Mouse (Mus musculus) ovary, adult 18-20 months (tissue): ENCODE results near the gene Cavin2.

Experiments used
- DNase-seq: peaks from one replicate; pipeline ENCODE4 v3.0.0; 2022; ENCODE audit warnings: low spot score, mixed read lengths

Cavin2 gene

GRCm38 (mm10) chr1:51288755-51289619 is at the start of gene Cavin2:
Cavin2 (plus strand) TSS chr1:51289126.
- DNase-seq, result peak; percentile 60

DNA sequence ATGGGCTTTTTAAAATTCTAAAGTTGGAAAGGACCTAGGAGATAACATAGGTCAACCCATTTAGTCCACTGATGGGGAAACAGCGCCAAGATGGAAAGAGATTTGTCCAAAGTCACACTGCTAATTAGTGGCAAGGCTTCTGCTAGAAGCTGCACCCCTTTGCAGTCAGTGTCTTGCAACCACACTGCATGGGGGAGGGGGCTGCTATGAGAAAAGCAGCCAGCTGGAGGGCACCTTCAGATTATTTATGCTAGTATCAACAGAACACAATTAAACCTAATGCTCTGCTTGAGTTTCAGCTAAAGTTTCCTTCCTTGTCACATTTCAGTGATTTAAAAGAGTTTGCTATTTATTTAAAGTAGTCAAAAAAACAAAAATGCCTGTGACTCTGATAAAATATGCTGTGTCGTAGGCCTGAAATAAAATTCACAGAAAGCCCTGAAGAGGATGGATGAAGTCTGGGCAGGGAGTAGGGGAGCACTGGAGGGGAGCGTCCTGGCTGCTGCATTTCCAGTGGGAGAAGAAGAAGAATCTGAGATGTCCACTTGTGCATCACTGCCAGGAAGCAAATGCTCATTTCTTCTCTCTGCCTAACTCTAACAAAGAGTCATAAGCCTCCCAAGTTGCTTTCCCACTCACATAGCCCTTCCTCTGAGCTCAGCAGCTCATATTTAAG is 47.5 kb upstream of the Cavin2 start:
- no peak for DNase-seq

GRCm38 (mm10) chr1:51243294-51243693 is 45.6 kb upstream of the Cavin2 start:
- DNase-seq, result no peak

- DNase-seq, result no peak
These were observed 45.1 kb upstream of the Cavin2 start for GRCm38 (mm10) chr1:51243869-51244268.

- DNase-seq, result no peak
These were observed 43.5 kb upstream of the Cavin2 start for GRCm38 (mm10) chr1:51245381-51245780.

DNA sequence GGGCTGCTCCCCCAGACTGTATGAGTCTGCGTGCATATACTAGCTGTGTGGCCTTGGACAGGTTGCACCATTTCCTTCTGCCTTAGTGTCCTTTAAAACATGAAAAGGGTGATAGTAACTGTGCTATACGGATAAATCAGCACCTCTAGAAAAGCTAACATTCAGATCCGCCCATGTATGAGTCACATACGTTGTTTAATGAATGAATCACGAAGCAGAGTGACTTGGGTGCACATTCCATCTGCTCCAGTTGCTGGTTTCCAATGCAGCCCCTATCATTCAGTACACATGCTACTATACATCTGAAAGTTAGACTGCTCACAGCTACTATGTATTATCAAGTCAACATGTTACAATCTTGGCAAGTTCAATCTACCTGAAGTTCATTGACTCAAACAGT is 38.6 kb upstream of the Cavin2 start:
- DNase-seq, result no peak

- DNase-seq, result peak; percentile 17
These were observed 23.7 kb upstream of the Cavin2 start for GRCm38 (mm10) chr1:51265118-51265800.

DNA sequence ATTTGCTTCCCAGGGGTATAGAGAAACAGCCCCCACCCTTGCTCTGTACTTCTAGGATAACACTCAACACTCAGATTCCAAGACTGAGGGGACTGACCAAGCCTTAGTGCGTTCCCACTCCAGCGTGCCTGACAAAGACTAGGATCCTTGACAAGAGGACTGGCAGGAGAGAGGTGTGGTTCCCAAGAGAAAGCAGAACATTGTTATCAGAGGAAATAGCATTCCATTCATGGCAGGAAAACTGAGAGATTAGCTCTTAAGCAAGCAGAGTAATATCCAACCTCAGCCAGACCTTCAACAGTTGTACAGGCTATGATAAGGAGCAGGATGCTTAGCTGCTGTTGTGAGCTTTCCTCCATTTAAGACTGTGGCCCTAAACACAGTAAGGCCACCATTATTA is 23.0 kb upstream of the Cavin2 start:
- DNase-seq, result no peak

DNA sequence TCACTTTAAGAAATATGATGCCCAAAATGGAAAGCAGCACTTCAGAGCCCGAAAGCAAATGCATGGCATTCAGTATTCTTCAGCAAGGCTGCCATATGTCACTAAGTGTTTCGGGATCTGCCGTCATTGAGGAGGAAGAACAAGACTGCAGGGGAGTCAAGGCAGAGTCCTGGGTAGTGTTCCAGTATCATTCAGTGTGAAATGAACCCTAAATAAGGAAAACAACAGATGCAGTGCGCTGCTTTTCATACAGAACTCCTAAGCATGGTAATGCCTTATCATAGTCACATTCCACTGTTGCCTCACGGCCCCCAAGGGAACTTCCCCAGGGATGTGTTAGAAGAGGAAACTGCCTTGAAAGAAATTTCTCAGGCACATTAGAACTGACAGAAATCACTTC is 21.8 kb upstream of the Cavin2 start:
- DNase-seq, result no peak

GRCm38 (mm10) chr1:51268225-51268624 is 20.7 kb upstream of the Cavin2 start:
- no peak for DNase-seq

- no peak for DNase-seq
These were observed 18.6 kb upstream of the Cavin2 start for GRCm38 (mm10) chr1:51270196-51270935.

- no peak for DNase-seq
These were observed 17.1 kb upstream of the Cavin2 start for GRCm38 (mm10) chr1:51271845-51272244.

DNA sequence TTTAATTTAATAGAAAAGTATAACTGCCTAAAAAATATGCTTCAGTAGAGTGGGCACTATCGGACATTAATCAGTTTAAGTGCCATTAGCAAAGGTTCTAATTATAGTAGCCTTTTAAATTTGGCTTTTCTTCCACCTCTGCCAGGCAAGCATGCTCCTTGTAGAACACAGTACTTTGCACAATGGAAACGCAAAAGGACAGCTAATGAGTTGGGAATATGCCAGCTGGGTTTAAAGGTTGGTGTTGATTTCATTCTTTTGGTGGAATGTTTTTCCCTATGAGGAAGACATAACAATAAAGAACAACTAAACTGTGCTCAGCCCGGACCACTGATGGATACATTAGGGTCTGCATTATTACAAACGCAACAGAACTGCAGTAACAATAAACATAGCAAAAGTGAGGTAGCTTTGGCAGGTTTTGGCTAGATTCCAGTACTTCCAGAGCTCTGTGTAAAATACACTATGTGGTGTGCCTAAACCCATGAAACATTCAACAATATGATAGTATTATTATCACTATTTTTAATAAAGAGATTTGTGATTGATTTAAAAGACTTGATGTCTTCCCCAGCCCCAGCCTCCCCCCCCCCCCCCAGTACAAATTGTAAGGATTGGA is 16.2 kb upstream of the Cavin2 start:
- no peak for DNase-seq

DNA sequence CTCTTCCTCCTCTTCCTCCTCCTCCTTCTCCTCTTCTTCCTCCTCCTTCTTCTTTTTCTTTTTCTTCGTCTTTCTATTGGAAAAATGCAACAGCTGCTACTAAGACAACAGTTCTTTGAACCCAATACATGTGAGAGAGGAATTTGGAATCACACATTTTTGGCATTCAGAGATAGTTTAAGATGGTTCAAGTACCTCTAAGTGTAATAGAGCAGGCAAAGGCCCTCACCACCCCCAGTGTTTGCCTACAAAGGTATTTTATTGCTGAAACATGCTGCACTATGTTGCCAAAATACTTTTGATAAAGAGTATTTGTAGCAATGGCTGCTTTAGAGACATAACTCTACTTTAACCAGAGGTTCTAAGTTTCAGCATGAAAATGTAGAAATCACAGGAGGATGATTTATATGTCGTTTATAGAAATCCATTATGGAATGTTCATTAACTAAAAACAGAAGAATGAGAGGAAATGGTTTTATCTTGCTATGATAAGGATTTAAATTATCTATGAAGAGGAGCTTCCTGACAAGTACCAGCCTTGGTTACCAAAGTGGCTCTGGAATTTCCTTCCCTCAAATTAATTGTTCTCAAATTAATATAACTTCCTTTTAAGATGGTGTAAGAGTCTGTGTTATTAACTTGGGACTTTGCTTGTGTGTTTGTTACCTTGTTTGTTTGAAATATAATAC is 10.9 kb upstream of the Cavin2 start:
- no peak for DNase-seq

GRCm38 (mm10) chr1:51288201-51288600 is 725 bp upstream of the Cavin2 start:
- no peak for DNase-seq

DNA sequence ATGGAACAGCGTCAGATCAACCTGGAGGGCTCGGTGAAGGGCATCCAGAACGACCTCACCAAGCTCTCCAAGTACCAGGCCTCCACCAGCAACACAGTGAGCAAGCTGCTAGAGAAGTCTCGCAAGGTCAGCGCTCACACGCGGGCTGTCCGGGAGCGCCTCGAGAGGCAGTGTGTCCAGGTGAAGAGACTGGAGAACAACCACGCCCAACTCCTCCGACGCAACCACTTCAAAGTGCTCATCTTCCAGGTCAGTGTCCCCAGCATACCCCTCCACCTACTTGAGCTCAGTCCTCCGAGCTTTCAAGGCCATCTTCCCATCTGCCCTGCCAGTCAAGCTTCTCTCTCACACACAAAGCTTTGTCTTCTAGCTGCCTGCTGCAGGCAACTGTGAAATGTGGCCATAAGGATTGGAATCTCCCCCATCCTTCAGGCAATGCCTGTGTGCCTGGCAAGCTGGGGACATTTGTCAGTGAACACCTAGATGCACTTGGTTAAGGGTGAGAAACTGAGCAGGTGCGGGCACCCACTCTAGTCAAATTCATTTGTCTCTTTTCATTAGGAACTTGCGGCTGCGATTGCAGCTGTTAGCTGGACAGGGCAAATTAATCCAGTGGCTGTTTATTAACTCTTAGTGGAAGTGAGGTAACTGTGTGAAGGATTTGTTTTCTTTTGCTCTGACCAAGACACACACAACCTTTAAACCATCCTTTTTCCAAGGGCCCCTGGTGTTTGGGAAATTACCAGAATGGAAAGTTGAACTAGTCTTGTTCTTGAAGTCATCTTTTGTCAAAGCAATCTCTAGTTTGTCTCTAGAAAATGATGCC is 907 bp downstream of the Cavin2 start:
- DNase-seq, result no peak

GRCm38 (mm10) chr1:51290634-51291033 is 1.7 kb downstream of the Cavin2 start:
- DNase-seq, result no peak

- DNase-seq, result no peak
These were observed 3.4 kb downstream of the Cavin2 start for GRCm38 (mm10) chr1:51292348-51292747.

DNA sequence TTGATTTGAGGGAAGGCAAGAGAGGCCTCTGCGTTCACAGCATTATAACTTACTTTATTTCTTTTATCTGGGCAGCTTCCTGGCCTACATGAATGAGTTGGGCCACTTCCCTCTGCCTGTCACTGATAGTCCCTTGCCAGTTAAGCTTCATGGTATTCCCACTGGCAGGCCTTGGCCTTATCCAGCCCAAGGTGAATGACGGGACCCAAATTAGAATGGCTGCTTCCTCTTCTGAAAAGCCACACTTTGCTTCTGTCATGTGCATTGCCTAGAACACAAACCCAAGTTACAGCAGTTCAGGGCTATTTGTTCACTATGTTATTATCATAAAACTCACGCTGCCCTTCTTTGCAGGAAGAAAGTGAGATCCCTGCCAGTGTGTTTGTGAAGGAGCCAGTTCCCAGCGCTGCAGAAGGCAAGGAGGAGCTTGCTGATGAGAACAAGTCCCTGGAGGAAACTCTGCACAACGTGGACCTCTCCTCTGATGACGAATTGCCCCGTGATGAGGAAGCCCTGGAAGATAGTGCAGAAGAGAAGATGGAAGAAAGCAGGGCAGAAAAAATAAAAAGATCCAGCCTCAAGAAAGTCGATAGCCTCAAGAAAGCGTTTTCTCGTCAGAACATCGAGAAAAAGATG is 11.5 kb downstream of the Cavin2 start:
- no peak for DNase-seq

DNA sequence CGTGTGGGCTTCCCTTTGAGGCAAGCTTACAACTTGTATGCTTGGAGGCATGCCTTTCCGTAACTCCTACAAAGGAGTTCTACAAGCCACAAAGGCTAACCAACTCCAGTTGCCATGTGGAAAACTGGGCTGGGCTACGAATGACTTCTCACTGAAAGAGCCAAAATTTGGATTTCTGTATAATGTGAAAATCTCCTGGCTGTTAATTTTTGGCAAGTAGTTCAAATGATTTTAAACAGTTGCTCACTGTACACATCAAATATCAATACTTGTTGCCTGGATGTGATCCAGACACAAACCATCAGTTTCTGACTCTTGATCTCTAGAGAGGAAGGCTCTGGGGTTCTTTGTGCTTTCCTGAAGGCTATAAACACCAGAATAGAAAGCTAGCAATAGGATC is 18.1 kb downstream of the Cavin2 start:
- DNase-seq, result no peak
